Mouse (Mus musculus) splenic B cell, adult 2 months (primary cell): ENCODE measurements around the gene Flt1.

Source experiments
- DNase-seq: peaks from one replicate; pipeline ENCODE4 v3.0.0-alpha.2; 2011; ENCODE audit warnings: low read depth, low spot score
- H3K27me3 ChIP-seq: 2 replicates; pipeline ENCODE4 v1.6.1; 2012; ENCODE audit warnings: mild to moderate bottlenecking, low read length, moderate library complexity, mixed read lengths; ENCODE audit not compliant: control insufficient read depth, poor library complexity, insufficient read depth, severe bottlenecking
- H3K36me3 ChIP-seq: 2 replicates; pipeline ENCODE4 v1.6.1; 2012; ENCODE audit warnings: mild to moderate bottlenecking, low read length, moderate library complexity, mixed read lengths; ENCODE audit not compliant: control insufficient read depth, poor library complexity, insufficient read depth, severe bottlenecking

The Flt1 gene

GRCm38 (mm10) chr5:147704890-147705289 is 20.9 kb downstream of the Flt1 start:
- no peak for DNase-seq
- no peaks in the 10 kb centered on the region for H3K27me3 ChIP-seq
- no peaks in the 10 kb centered on the region for H3K36me3 ChIP-seq

- H3K27me3 ChIP-seq: no peaks in the 10 kb centered on the region
- DNase-seq: no peak
- H3K36me3 ChIP-seq: no peaks in the 10 kb centered on the region
These were observed 23.4 kb downstream of the Flt1 start for GRCm38 (mm10) chr5:147702423-147702822.

- Histone ChIP-seq H3K27me3 (no peaks in the 10 kb centered on the region), H3K36me3 (no peaks in the 10 kb centered on the region)
- no peak for DNase-seq
These were observed 24.8 kb downstream of the Flt1 start for GRCm38 (mm10) chr5:147701024-147701423.

GRCm38 (mm10) chr5:147698044-147698443 is 27.8 kb downstream of the Flt1 start:
- DNase-seq: no peak
- no peaks in the 10 kb centered on the region for H3K36me3 ChIP-seq

GRCm38 (mm10) chr5:147697165-147697564 is 28.6 kb downstream of the Flt1 start:
- Histone ChIP-seq H3K36me3 (no peaks in the 10 kb centered on the region), H3K27me3 (no peaks in the 10 kb centered on the region)
- no peak for DNase-seq

More at GRCm38 (mm10) chr5:147698044-147698443, 27.8 kb downstream of the Flt1 start:
- no peaks in the 10 kb centered on the region for H3K27me3 ChIP-seq

- DNase-seq: no peak
- H3K27me3 ChIP-seq: no peaks in the 10 kb centered on the region
These were observed 33.2 kb downstream of the Flt1 start for GRCm38 (mm10) chr5:147692622-147693021.

GRCm38 (mm10) chr5:147683707-147684323 is 42.0 kb downstream of the Flt1 start:
- DNase-seq: no peak
- Histone ChIP-seq H3K36me3 (no peaks in the 10 kb centered on the region), H3K27me3 (no peaks in the 10 kb centered on the region)

More at GRCm38 (mm10) chr5:147692622-147693021, 33.2 kb downstream of the Flt1 start:
- H3K36me3 ChIP-seq: no peaks in the 10 kb centered on the region

GRCm38 (mm10) chr5:147681224-147681623 is 44.6 kb downstream of the Flt1 start:
- H3K36me3 ChIP-seq: no peaks in the 10 kb centered on the region
- H3K27me3 ChIP-seq: no peaks in the 10 kb centered on the region
- no peak for DNase-seq

GRCm38 (mm10) chr5:147680711-147681110 is 45.1 kb downstream of the Flt1 start:
- no peak for DNase-seq
- H3K27me3 ChIP-seq: no peaks in the 10 kb centered on the region
- H3K36me3 ChIP-seq: no peaks in the 10 kb centered on the region

GRCm38 (mm10) chr5:147679316-147679715 is 46.5 kb downstream of the Flt1 start:
- H3K36me3 ChIP-seq: no peaks in the 10 kb centered on the region
- no peak for DNase-seq

GRCm38 (mm10) chr5:147675791-147676190 is 50.0 kb downstream of the Flt1 start:
- DNase-seq: no peak
- no peaks in the 10 kb centered on the region for H3K36me3 ChIP-seq

More at GRCm38 (mm10) chr5:147679316-147679715, 46.5 kb downstream of the Flt1 start:
- H3K27me3 ChIP-seq: no peaks in the 10 kb centered on the region

GRCm38 (mm10) chr5:147671765-147672424 is 53.9 kb downstream of the Flt1 start:
- DNase-seq: no peak
- H3K27me3 ChIP-seq: no peaks in the 10 kb centered on the region
- H3K36me3 ChIP-seq: no peaks in the 10 kb centered on the region

More at GRCm38 (mm10) chr5:147675791-147676190, 50.0 kb downstream of the Flt1 start:
- no peaks in the 10 kb centered on the region for H3K27me3 ChIP-seq

GRCm38 (mm10) chr5:147668637-147669344 is 57.0 kb downstream of the Flt1 start:
- no peaks in the 10 kb centered on the region for H3K36me3 ChIP-seq
- no peak for DNase-seq
- no peaks in the 10 kb centered on the region for H3K27me3 ChIP-seq

- no peak for DNase-seq
- H3K27me3 ChIP-seq: no peaks in the 10 kb centered on the region
- no peaks in the 10 kb centered on the region for H3K36me3 ChIP-seq
These were observed 59.9 kb downstream of the Flt1 start for GRCm38 (mm10) chr5:147665946-147666345.

- Histone ChIP-seq H3K27me3 (no peaks in the 10 kb centered on the region), H3K36me3 (no peaks in the 10 kb centered on the region)
- DNase-seq: no peak
These were observed 60.4 kb downstream of the Flt1 start for GRCm38 (mm10) chr5:147665381-147665780.
